Mouse (Mus musculus): ENCODE results near the gene Rnf217. TPM values are rescaled to one million over a fixed set of nuclear protein-coding genes. Genes with fewer than 3 reads are reported as not detected.
A peak's percentile ranks its signal among the peaks of the same experiment; 100 is the strongest.

Gene Rnf217
- total RNA-seq, 2 experiments from 2014 or later: 3.3 to 4.4 TPM

DNA sequence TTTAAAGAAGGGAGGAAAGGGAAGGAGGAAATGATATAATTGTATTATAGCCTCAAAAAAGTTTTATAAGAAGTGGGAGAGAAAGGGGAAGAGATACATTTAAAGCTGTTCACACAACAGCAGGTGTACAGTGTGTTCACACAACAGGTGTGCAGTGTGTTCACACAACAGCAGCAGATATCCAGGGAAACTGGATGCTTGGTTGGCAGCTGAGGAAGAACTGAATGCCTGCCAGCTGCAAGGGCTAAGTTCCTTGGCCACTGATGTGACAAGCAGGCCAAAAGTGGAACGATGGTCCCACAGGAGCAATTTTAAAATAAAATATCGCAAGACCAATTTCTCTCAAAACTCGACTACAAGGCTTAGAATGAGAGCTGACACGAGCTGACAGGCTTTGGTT, 35.7 kb downstream of the Rnf217 start:
- no peak for DNase-seq
- intact Hi-C loops (cut with DNase I): no loop called here

DNA sequence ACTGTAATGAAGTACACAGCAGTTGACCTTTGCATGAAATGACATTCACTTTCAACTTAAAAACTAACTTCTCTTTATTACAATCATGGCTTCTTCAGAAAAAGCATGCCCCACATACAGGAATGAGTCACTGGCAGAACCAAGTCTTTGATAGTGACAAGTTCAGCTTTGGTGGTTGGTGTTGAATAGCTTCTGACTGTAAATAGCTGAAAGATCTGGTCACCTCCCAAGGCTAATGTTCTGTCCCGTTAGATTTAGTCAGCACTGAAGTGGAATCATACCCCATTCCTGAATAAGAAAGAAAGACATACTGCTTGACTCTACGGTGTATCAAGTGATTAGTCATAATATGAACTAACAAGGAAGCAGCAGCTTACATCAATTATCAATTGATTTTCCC, 51.7 kb downstream of the Rnf217 start:
- intact Hi-C loops (cut with DNase I): no loop called here
- no peak for DNase-seq

DNA sequence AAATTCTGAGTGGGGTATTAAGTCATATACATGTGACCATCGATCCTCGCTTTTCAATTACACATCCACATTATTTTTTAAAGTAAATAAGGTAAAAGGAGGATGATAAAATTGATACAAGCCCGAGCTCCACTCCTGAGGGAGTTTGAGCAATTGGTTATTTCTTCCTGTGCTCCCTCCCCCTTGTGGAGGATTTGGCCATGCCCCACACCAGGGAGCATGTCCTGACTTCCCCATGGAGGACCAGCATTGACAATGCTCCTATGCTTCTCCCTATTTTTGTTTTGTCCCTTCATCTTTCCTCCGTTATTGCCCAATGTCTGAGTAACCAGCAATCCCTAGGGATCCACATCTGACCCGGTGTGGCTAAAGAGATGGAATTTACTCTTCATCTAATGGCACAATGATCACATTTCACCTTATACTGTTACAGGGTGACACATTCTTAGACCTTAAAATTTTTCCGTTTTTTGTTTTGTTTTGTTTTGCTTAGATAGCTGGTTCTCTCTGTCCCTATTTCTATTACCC, 53.5 kb downstream of the Rnf217 start:
- intact Hi-C loops (cut with DNase I): no loop called here
- DNase-seq: no peak

GRCm38 (mm10) chr10:31553302-31553701, 55.7 kb downstream of the Rnf217 start:
- intact Hi-C loops (cut with DNase I): no loop called here
- no peak for DNase-seq

GRCm38 (mm10) chr10:31551850-31552249, 57.1 kb downstream of the Rnf217 start:
- intact Hi-C loops (cut with DNase I): no loop called here
- no peak for DNase-seq

GRCm38 (mm10) chr10:31551362-31551761, 57.6 kb downstream of the Rnf217 start:
- DNase-seq: no peak
- intact Hi-C loops (cut with DNase I): no loop called here

DNA sequence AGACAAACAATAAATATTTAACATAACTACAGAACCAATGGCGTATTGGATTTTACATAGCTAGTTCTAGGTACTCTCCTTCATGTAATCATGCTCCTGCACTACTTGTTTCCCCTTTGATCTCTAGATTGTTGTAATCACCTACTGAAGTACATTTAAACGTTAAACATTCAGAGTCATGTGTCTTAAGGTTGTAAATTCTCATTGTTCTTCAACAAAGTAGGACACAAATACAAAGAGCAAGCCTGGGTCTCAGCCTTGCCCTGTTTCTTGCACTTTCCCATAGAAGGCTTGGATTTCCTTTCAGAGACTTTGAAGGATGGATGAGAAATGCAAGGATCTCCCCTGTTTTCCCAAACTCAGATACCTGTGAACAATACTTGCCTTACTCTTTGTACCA, 61.8 kb downstream of the Rnf217 start:
- DNase-seq: no peak
- intact Hi-C loops (cut with DNase I): no loop called here

DNA sequence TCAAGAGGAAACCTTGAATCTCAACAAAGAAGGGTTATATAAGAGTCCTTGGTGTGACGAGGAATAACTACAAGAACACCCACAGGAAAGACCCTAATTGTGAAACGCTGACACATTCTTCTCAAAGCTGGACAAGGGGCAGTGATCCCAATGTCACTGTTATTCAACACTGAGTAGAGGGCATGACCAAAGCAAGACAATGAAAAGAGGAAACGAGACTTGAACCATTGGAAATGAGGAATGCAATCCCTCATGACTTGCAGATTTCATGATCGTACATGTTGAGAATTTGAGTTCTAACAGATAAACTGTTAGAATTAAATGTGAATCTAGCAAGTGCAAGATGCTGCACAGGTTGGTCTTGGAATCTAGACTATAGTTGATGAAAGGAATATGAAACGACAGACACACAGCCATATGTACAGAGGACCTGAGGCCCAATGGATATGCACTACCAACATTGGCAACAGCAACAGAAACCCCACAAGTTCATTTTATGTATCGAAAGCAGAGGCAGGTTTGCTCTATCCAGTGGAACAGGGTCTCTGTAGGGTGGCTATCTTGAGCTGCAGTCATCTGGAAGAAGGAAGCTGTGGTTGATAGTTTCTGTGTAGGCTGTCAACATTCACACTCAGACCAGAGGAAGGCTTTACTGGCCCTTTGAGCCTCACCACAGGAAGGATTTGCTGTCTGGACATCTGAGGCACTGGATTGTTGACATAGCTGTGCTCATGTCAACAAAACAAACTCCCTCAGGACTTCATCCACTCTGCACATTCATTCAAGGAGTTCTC, 64.6 kb downstream of the Rnf217 start:
- intact Hi-C loops (cut with DNase I): no loop called here
- no peak for DNase-seq

GRCm38 (mm10) chr10:31540518-31540917, 68.5 kb downstream of the Rnf217 start:
- intact Hi-C loops (cut with DNase I): no loop called here

GRCm38 (mm10) chr10:31539351-31539750, 69.6 kb downstream of the Rnf217 start:
- intact Hi-C loops (cut with DNase I): no loop called here
- no peak for DNase-seq

More at GRCm38 (mm10) chr10:31540518-31540917, 68.5 kb downstream of the Rnf217 start:
- no peak for DNase-seq

- intact Hi-C loops (cut with DNase I): no loop called here
- DNase-seq: no peak
Observed at GRCm38 (mm10) chr10:31538721-31539120, 70.3 kb downstream of the Rnf217 start.

GRCm38 (mm10) chr10:31538243-31538642, 70.7 kb downstream of the Rnf217 start:
- no peak for DNase-seq
- intact Hi-C loops (cut with DNase I): no loop called here

GRCm38 (mm10) chr10:31537213-31537612, 71.8 kb downstream of the Rnf217 start:
- no peak for DNase-seq
- intact Hi-C loops (cut with DNase I): no loop called here

DNA sequence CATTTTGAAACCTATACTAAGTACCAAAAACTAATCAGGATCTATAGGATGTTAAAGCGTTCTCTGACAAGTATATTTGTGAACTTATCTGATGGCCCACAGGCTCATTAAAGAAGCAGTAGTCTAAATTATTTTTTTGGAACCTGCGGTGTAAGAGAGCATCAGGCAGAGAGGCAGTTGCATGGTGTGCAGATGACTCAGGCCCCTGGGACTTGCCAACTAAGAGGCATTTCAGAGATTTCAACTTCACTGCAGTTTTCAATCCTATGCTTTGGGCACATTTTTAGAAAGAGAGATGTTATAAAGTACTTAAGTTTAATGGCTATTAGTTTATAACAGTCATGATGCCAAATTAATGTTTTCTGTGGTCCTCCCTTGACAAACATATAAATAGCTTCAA, 73.9 kb downstream of the Rnf217 start:
- intact Hi-C loops (cut with DNase I): no loop called here
- no peak for DNase-seq

GRCm38 (mm10) chr10:31533270-31533826, 75.6 kb downstream of the Rnf217 start:
- no peak for DNase-seq
- intact Hi-C loops (cut with DNase I): no loop called here

DNA sequence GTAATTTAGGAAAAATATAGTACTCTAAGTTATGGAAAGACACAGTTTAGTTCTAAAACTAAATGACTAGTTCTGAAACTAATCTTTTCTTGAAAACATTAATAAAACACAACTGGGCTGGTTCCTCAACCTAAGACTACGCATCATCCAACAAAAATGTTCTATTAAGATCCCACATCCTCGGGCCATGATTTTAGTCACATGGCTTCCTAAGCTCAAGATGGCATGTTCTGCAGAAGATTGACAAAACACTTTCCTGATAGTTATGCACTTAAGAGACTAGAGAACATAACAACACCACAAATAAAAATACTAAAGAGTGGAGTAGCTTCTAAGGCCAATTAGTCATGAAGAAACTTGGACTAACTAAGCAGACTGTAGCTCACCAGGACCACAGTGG, 76.2 kb downstream of the Rnf217 start:
- intact Hi-C loops (cut with DNase I): no loop called here
- DNase-seq: no peak

DNA sequence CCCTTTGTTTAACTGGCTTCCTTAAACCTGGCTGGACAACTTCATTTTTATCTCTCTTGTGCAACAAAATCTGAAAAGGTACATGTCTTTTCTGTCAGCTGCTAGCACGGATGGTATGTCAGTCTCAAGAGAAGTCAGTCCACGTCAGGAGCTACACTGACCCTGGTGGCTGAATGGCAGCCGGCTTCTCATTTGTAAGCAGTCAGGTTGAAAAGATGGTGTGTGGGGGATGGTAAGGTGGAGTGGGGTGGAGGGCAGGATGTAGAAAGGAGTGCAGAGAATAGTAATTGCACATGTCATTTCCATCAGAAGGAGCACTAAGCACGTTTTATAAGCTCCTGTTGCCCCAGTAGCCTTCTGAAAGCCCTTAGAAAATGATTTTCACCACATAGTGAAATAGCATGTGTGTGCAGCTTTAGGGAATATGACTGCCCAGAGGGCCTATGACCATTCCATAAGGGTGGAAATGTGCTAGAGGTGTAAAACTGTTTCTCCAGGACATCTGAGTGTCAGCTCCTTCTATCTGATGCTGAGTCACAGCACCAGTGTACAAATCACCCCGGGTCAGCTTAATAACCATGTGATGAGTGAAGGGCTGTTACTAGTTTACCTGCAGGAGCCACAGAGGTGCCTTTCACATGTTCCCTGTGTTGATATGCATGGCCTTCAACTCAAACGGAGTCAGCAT, 80.5 kb downstream of the Rnf217 start:
- intact Hi-C loops (cut with DNase I): no loop called here
- DNase-seq: no peak

GRCm38 (mm10) chr10:31525705-31526104, 83.3 kb downstream of the Rnf217 start:
- DNase-seq: no peak
- intact Hi-C loops (cut with DNase I): no loop called here

- intact Hi-C loops (cut with DNase I): no loop called here
- peak in 1 of 2 experiments; percentile 7 for DNase-seq
Observed at GRCm38 (mm10) chr10:31519420-31519819, 89.6 kb downstream of the Rnf217 start.

DNA sequence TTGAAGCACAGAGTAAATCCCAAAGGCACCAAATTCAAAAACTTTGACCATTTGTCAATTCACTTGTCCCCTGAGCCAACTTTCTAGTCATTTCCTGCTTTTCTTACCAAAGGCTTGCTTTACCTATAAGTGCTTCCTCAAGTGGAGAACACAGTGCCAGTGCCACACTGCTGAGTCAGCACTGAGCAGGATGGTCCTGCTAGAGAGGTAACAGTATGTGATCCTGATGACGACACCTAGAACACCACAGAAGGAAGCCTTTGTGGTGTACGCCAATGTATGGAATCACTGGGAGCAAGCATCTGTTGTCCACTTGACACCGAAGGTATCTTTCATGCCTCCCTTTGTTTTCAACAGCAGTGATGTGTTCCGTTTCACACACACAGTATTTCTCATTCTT, 90.8 kb downstream of the Rnf217 start:
- intact Hi-C loops (cut with DNase I): no loop called here
- no peak for DNase-seq

DNA sequence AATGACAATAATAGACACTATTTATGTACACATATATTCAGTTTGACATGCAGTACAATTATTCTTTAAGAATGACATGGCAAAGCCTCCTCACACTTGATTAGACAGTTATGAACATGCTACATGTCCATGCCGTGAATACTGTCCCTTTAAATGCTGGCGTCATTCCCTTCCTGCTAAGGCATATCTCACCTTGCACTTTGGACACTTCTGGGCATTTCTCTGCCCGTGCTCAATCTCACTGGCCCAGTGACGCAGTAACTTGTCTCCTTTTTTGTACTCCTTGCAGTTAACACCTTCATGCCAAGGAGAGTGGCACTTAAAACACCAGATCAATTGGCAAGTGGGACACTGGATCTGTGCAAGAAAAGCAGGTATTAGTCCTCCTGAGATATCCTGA, 91.8 kb downstream of the Rnf217 start:
- DNase-seq: no peak
- intact Hi-C loops (cut with DNase I): no loop called here

DNA sequence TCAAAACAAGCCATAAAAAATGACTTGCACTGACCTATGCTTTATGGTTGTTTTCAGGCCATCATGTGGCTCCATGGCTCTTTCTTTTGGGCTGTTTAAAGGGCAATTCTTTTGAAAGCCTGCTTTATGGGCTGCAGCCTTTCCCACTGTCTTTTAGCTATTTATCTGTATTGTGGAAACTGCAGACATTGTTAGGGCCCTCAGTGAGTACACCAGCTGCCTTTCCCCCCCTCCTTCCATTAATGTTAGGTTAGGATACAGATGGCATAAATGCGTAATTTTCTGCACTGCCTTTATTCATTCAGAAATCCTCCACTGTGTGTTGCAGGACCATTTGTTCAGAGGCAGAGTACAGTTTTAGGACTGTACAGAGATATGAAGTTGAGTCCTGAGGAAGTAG, 93.1 kb downstream of the Rnf217 start:
- DNase-seq: no peak
- intact Hi-C loops (cut with DNase I): no loop called here
